Mouse (Mus musculus) kidney, adult 2 months (tissue): Measurements from ENCODE around the gene Pspc1.

ENCODE experiments used
- CTCF ChIP-seq: fragments of 200-500 bp; conservative IDR thresholded peaks from 2 replicates; pipeline ENCODE4 v1.5.1; 2011; ENCODE audit warnings: low read depth, mild to moderate bottlenecking, control low read depth, low read length, moderate library complexity, mixed read lengths; ENCODE audit not compliant: insufficient read depth, insufficient read length
- POLR2A ChIP-seq: fragments of 200-500 bp; IDR thresholded peaks from one replicate; pipeline ENCODE4 v1.6.1; 2011; ENCODE audit warnings: low read depth, low read length, control low read depth

GRCm38 (mm10) chr14:56817131-56817530 lies 39.0 kb upstream of the Pspc1 start:
- no peak for TF ChIP-seq POLR2A
- TF ChIP-seq CTCF = no peak
